Mouse (Mus musculus): Measurements from ENCODE around the gene Adra1b. TPM values are rescaled to one million over a fixed set of nuclear protein-coding genes. Genes with fewer than 3 reads are reported as not detected.
A peak's percentile ranks its signal among the peaks of the same experiment; 100 is the strongest.

The Adra1b gene
- polyA plus RNA-seq, 1 experiment = 6.3 TPM

- TF ChIP-seq POLR2A (IDR thresholded peaks at IDR 0.05; ENCODE audit: borderline replicate concordance, extremely low read depth, low read depth, low read length) = no peak
- no peak for TF ChIP-seq CTCF (IDR thresholded peaks at IDR 0.05; ENCODE audit: insufficient read depth, low read length)
- Histone ChIP-seq H3K4me1 (ENCODE audit: control insufficient read depth, insufficient read depth, low read length) (no peaks in the 10 kb centered on the region), H3K4me3 (replicated peaks; ENCODE audit: extremely low read depth, low read depth, low read length) (no peak overlapping the region)
- 70% methylated on average over 10 of the region's 10 CpGs for WGBS
- no peak for DNase-seq
Measured at GRCm38 (mm10) chr11:43903351-43903750, 2.3 kb upstream of the Adra1b start.

DNA sequence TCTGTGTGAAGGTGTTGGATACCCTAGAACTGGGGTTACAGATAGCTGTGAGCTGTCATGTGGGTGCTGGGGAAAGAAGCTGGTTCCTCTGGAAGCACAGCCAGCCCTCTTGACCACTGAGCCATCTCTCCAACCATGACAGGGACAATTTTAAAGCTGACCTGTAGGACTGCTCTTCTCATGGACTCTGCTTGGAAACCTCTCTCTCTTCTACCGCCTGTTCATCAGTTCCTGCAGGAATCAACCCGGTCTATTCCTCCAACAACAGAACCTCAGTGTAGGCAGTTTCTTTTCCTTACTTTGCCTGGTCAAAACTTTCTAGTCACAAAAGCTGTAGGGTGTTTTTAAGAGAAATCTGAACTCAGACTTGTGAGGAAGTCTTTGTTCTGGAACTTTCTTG lies 1.3 kb downstream of the Adra1b start:
- no peak for TF ChIP-seq POLR2A (IDR thresholded peaks at IDR 0.05; ENCODE audit: borderline replicate concordance, extremely low read depth, low read depth, low read length)
- no peak for TF ChIP-seq CTCF (IDR thresholded peaks at IDR 0.05; ENCODE audit: insufficient read depth, low read length)
- WGBS = 80% methylated on average over 2 of the region's 2 CpGs
- Histone ChIP-seq H3K4me3 (replicated peaks; ENCODE audit: extremely low read depth, low read depth, low read length) (no peak overlapping the region), H3K4me1 (ENCODE audit: control insufficient read depth, insufficient read depth, low read length) (no peaks in the 10 kb centered on the region)
- no peak for DNase-seq

- Histone ChIP-seq H3K4me1 (ENCODE audit: control insufficient read depth, insufficient read depth, low read length) (no peaks in the 10 kb centered on the region), H3K4me3 (replicated peaks; ENCODE audit: extremely low read depth, low read depth, low read length) (no peak overlapping the region)
- no peak for TF ChIP-seq POLR2A (IDR thresholded peaks at IDR 0.05; ENCODE audit: borderline replicate concordance, extremely low read depth, low read depth, low read length)
- TF ChIP-seq CTCF (IDR thresholded peaks at IDR 0.05; ENCODE audit: insufficient read depth, low read length) = no peak
- DNase-seq = no peak
- 40% methylated on average over 2 of the region's 2 CpGs for WGBS
Measured at GRCm38 (mm10) chr11:43895323-43895722, 5.7 kb downstream of the Adra1b start.

- peak; percentile 12 for DNase-seq
- Histone ChIP-seq H3K4me1 (ENCODE audit: control insufficient read depth, insufficient read depth, low read length) (no peaks in the 10 kb centered on the region), H3K4me3 (replicated peaks; ENCODE audit: extremely low read depth, low read depth, low read length) (no peak overlapping the region)
- TF ChIP-seq POLR2A (IDR thresholded peaks at IDR 0.05; ENCODE audit: borderline replicate concordance, extremely low read depth, low read depth, low read length) (no peak), CTCF (IDR thresholded peaks at IDR 0.05; ENCODE audit: insufficient read depth, low read length) (no peak)
- 51% methylated on average over 4 of the region's 4 CpGs for WGBS
Measured at GRCm38 (mm10) chr11:43892546-43892945, 8.5 kb downstream of the Adra1b start.

- H3K4me3 ChIP-seq (replicated peaks; ENCODE audit: extremely low read depth, low read depth, low read length) = no peak overlapping the region
- peak; percentile 7 for DNase-seq
- TF ChIP-seq POLR2A (IDR thresholded peaks at IDR 0.05; ENCODE audit: borderline replicate concordance, extremely low read depth, low read depth, low read length) = no peak
- 58% methylated on average over 3 of the region's 3 CpGs for WGBS
- no peaks in the 10 kb centered on the region for H3K4me1 ChIP-seq (ENCODE audit: control insufficient read depth, insufficient read depth, low read length)
Measured at GRCm38 (mm10) chr11:43891457-43891856, 9.6 kb downstream of the Adra1b start.

GRCm38 (mm10) chr11:43889208-43889915 lies 11.6 kb downstream of the Adra1b start:
- H3K4me1 ChIP-seq (ENCODE audit: control insufficient read depth, insufficient read depth, low read length) = no peaks in the 10 kb centered on the region
- no peak overlapping the region for H3K4me3 ChIP-seq (replicated peaks; ENCODE audit: extremely low read depth, low read depth, low read length)
- WGBS = 53% methylated on average over 8 of the region's 8 CpGs
- TF ChIP-seq POLR2A (IDR thresholded peaks at IDR 0.05; ENCODE audit: borderline replicate concordance, extremely low read depth, low read depth, low read length) (no peak), CTCF (IDR thresholded peaks at IDR 0.05; ENCODE audit: insufficient read depth, low read length) (no peak)
- no peak for DNase-seq

GRCm38 (mm10) chr11:43888736-43889135 lies 12.3 kb downstream of the Adra1b start:
- no peaks in the 10 kb centered on the region for H3K4me1 ChIP-seq (ENCODE audit: control insufficient read depth, insufficient read depth, low read length)
- DNase-seq = no peak
- TF ChIP-seq CTCF (IDR thresholded peaks at IDR 0.05; ENCODE audit: insufficient read depth, low read length) (no peak), POLR2A (IDR thresholded peaks at IDR 0.05; ENCODE audit: borderline replicate concordance, extremely low read depth, low read depth, low read length) (no peak)
- 78% methylated on average over 8 of the region's 8 CpGs for WGBS
- no peak overlapping the region for H3K4me3 ChIP-seq (replicated peaks; ENCODE audit: extremely low read depth, low read depth, low read length)

- no peak for DNase-seq
- Histone ChIP-seq H3K4me3 (replicated peaks; ENCODE audit: extremely low read depth, low read depth, low read length) (no peak overlapping the region), H3K4me1 (ENCODE audit: control insufficient read depth, insufficient read depth, low read length) (no peaks in the 10 kb centered on the region)
- TF ChIP-seq CTCF (IDR thresholded peaks at IDR 0.05; ENCODE audit: insufficient read depth, low read length) = no peak
- no peak for TF ChIP-seq POLR2A (IDR thresholded peaks at IDR 0.05; ENCODE audit: borderline replicate concordance, extremely low read depth, low read depth, low read length)
Measured at GRCm38 (mm10) chr11:43887597-43887996, 13.4 kb downstream of the Adra1b start.

DNA sequence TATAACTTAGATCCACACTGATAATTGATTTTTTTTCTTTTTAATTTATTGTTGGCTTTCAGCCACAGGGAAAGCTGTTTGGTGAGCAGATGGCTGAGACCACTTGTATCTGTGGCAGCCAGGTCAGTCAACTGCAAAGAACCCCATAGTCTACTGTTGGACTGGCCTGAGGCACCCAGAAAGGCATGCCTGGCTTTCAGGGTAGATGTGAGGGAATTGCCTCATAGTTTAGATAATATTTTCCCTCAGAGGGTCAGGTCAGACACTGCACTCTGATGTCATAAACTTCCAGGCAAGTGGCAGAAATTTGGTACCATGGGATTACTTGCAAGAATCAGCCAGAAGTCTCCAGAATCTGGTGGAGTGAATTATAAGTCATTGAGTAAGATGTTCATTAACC lies 16.5 kb downstream of the Adra1b start:
- Histone ChIP-seq H3K4me1 (ENCODE audit: control insufficient read depth, insufficient read depth, low read length) (no peaks in the 10 kb centered on the region), H3K4me3 (replicated peaks; ENCODE audit: extremely low read depth, low read depth, low read length) (no peak overlapping the region)
- DNase-seq = no peak
- TF ChIP-seq CTCF (IDR thresholded peaks at IDR 0.05; ENCODE audit: insufficient read depth, low read length) (no peak), POLR2A (IDR thresholded peaks at IDR 0.05; ENCODE audit: borderline replicate concordance, extremely low read depth, low read depth, low read length) (no peak)

DNA sequence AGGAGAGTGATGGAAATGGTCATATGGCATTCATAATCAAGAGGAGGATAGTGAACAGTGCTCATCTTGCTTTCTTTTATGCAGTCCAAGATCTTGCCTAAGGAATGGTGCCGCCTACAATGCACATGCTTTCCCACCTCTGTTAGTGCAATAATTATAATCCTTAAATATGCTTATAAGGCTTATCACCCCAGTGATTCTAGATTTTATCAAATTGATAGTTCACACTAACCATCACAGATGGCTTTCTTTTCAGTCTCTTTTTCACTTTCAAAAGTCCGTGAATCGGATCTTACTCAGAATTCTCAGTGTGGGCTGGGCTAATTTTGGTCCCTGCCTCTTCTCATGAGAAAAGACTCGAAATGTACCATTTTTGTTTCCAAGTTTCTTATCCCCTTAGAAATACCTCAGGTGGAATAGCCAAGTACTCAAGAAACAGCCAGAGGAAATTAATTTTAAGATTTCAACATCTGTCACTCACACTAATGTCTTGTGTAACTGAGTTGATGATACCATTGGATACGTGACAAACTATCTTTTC lies 17.3 kb downstream of the Adra1b start:
- no peak overlapping the region for H3K4me3 ChIP-seq (replicated peaks; ENCODE audit: extremely low read depth, low read depth, low read length)
- no peak for TF ChIP-seq POLR2A (IDR thresholded peaks at IDR 0.05; ENCODE audit: borderline replicate concordance, extremely low read depth, low read depth, low read length)
- no peak for TF ChIP-seq CTCF (IDR thresholded peaks at IDR 0.05; ENCODE audit: insufficient read depth, low read length)
- DNase-seq = no peak
- H3K4me1 ChIP-seq (ENCODE audit: control insufficient read depth, insufficient read depth, low read length) = no peaks in the 10 kb centered on the region
- WGBS = 83% methylated on average over 5 of the region's 5 CpGs

All from lung, adult 2 months (tissue).